Mouse (Mus musculus) MEL (cell line): ENCODE data around the gene Tmem237.

Experiments
- CTCF ChIP-seq, 3 experiments: IDR thresholded peaks in 2 of 3; conservative IDR thresholded peaks in 1 of 3; 2 replicates each; pipeline ENCODE4 v1.5.1; 2011 to 2012; ENCODE audit warnings: low read length in 3 of 3, low read depth in 2 of 3, mild to moderate bottlenecking in 2 of 3, improper control_type of control experiment in 1 of 3, inconsistent platforms in 1 of 3, mixed read lengths in 1 of 3, moderate library complexity in 1 of 3; ENCODE audit not compliant: control insufficient read depth in 1 of 3, insufficient read depth in 1 of 3, poor library complexity in 1 of 3, severe bottlenecking in 1 of 3
- E2F4 ChIP-seq: IDR thresholded peaks from 2 replicates; pipeline ENCODE4 v1.6.1; 2011; ENCODE audit warnings: low read depth, low read length, improper control_type of control experiment, borderline replicate concordance
- EP300 ChIP-seq, 2 experiments: IDR thresholded peaks; 2 replicates each; pipeline ENCODE4 v1.6.1; 2011; ENCODE audit warnings: improper control_type of control experiment in 2 of 2, low read length in 2 of 2, low read depth in 1 of 2, mild to moderate bottlenecking in 1 of 2
- ETS1 ChIP-seq: IDR thresholded peaks from 2 replicates; pipeline ENCODE4 v1.6.1; 2012; ENCODE audit warnings: low read depth, mild to moderate bottlenecking, inconsistent platforms, low read length, improper control_type of control experiment, moderate library complexity
- GATA1 ChIP-seq: IDR thresholded peaks from 2 replicates; pipeline ENCODE4 v1.6.1; 2011; ENCODE audit warnings: low read depth, low read length, improper control_type of control experiment
- MAX ChIP-seq: IDR thresholded peaks from 2 replicates; pipeline ENCODE4 v1.6.1; 2011; ENCODE audit warnings: low read length, improper control_type of control experiment
- POLR2A ChIP-seq, 2 experiments: IDR thresholded peaks; 2 replicates each; pipeline ENCODE4 v1.6.1; 2011 to 2012; ENCODE audit warnings: low read length in 2 of 2, mild to moderate bottlenecking in 2 of 2, control low read depth in 1 of 2, improper control_type of control experiment in 1 of 2, low read depth in 1 of 2, moderate library complexity in 1 of 2; ENCODE audit not compliant: control insufficient read depth in 1 of 2, insufficient read depth in 1 of 2, poor library complexity in 1 of 2
- POLR2AphosphoS2 ChIP-seq: IDR thresholded peaks from 2 replicates; pipeline ENCODE4 v1.6.1; 2011; ENCODE audit warnings: low read length, improper control_type of control experiment
- RAD21 ChIP-seq: IDR thresholded peaks from 2 replicates; pipeline ENCODE4 v1.6.1; 2011; ENCODE audit warnings: mild to moderate bottlenecking, low read depth, low read length, improper control_type of control experiment
- SIN3A ChIP-seq: IDR thresholded peaks from 2 replicates; pipeline ENCODE4 v1.6.1; 2012; ENCODE audit warnings: low read length, improper control_type of control experiment, inconsistent platforms
- TAL1 ChIP-seq: IDR thresholded peaks from 2 replicates; pipeline ENCODE4 v1.6.1; 2012; ENCODE audit warnings: mild to moderate bottlenecking, inconsistent platforms, low read length, moderate library complexity, mixed read lengths
- USF1 ChIP-seq: IDR thresholded peaks from 2 replicates; pipeline ENCODE4 v1.6.1; 2014; ENCODE audit warnings: low read depth, mild to moderate bottlenecking, inconsistent platforms, low read length, improper control_type of control experiment, moderate library complexity

DNA sequence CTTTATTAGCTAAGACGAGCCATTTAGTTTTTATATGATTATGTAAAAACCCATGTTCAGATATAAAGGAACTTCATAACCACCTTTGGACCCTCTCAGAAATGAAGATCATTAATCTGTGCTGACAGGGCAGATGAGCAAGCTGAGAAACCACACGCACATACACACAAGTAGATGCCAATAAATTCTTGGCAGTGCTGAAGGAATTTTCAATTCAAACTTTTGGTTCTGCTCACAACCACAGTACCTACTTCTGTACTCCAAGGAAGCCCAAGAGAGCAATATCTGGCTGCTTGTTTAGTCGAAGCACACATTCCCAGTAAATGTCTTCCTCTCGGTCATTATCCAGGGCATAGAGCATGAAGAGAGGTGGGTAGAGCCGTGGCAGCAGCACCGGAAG is 49.4 kb upstream of the Tmem237 start:
- TF ChIP-seq CTCF (IDR thresholded peaks at IDR 0.05 in 2 of 3, conservative IDR thresholded peaks at IDR 0.05 in 1 of 3; ENCODE audit: control insufficient read depth in 1 of 3, insufficient read depth in 1 of 3, low read depth in 2 of 3, low read length in 3 of 3, poor library complexity in 1 of 3, severe bottlenecking in 1 of 3): no peak
- no peak for TF ChIP-seq GATA1
- TF ChIP-seq TAL1: no peak
- TF ChIP-seq POLR2A (IDR thresholded peaks at IDR 0.05; ENCODE audit: control insufficient read depth in 1 of 2, insufficient read depth in 1 of 2, low read depth in 1 of 2, low read length in 2 of 2, poor library complexity in 1 of 2): no peak
- TF ChIP-seq POLR2AphosphoS2: no peak
- no peak for TF ChIP-seq E2F4
- TF ChIP-seq EP300 (IDR thresholded peaks at IDR 0.05; ENCODE audit: low read depth in 1 of 2, low read length in 2 of 2): no peak
- no peak for TF ChIP-seq SIN3A
- no peak for TF ChIP-seq RAD21
- no peak for TF ChIP-seq ETS1
- no peak for TF ChIP-seq MAX
- no peak for TF ChIP-seq USF1
